Mouse (Mus musculus) Patski (cell line): ENCODE results near the gene Fam83e. TPM values are rescaled to one million over a fixed set of nuclear protein-coding genes. Genes with fewer than 3 reads are reported as not detected.
A peak's percentile ranks its signal among the peaks of the same experiment; 100 is the strongest.

Experiments
- ATAC-seq: fragments of 100-300 bp; one replicate; pipeline ENCODE4 v1.8.0; 2021
- CTCF ChIA-PET: fragments of 350-600 bp; sonication (Branson Sonifier 250); formaldehyde crosslinking; loops from one replicate; lab custom pipeline; 2022; ENCODE audit warnings: inconsistent platforms; lab: Charles Lee
- POLR2A ChIA-PET: fragments of 350-600 bp; sonication (Branson Sonifier 250); formaldehyde crosslinking; loops from one replicate; lab custom pipeline; 2022; ENCODE audit warnings: antibody characterized with exemption, inconsistent platforms; lab: Charles Lee
- DNase-seq: peaks from one replicate; pipeline ENCODE4 v3.0.0-alpha.2; 2011; ENCODE audit warnings: low read depth, low spot score
- H3K27me3 ChIP-seq: fragments of 371-371 bp; one replicate; pipeline ENCODE4 v1.5.1; 2021
- CTCF ChIP-seq: fragments of 100-300 bp; IDR thresholded peaks from one replicate; pipeline ENCODE4 v1.5.1; 2021
- in situ Hi-C: fragments of 300-500 bp; cut with MboI; formaldehyde crosslinking; loops from 3 replicates; pipeline ENCODE4 v1.11.1; 2018; ENCODE audit warnings: low pct_unique_long_range_greater_than_20kb, mixed read lengths
- polyA plus RNA-seq: library from polyadenylated mRNA; unstranded; gene quantifications from one replicate; pipeline ENCODE4 v1.2.3, GENCODE M21; 2021

The Fam83e gene
- polyA plus RNA-seq, 1 experiment from 2014 or later: 0.04 TPM

GRCm38 (mm10) chr7:45765995-45766394 is 45.0 kb downstream of the Fam83e start:
- no peaks in the 10 kb centered on the region for H3K27me3 ChIP-seq
- in situ Hi-C loops: no loop called here
- CTCF ChIA-PET: no interaction called here
- ATAC-seq (no peak), DNase-seq (no peak)
- POLR2A ChIA-PET: no interaction called here
- no peak for TF ChIP-seq CTCF

GRCm38 (mm10) chr7:45766764-45767163 is 45.8 kb downstream of the Fam83e start:
- ATAC-seq (no peak), DNase-seq (no peak)
- TF ChIP-seq CTCF: no peak
- in situ Hi-C loops: no loop called here
- ChIA-PET CTCF (interaction anchor here (1.1 to 1.6 kb wide), 3 partner anchors 11 to 28 kb away, joined by 3 to 5 read pairs (median 3); no protein-coding TSS in a partner anchor), POLR2A (no interaction called here)
- H3K27me3 ChIP-seq: no peaks in the 10 kb centered on the region

- ChIA-PET POLR2A (no interaction called here), CTCF (interaction anchor here (1.1 to 1.6 kb wide), 3 partner anchors 10 to 28 kb away, joined by 3 to 5 read pairs (median 3); no protein-coding TSS in a partner anchor)
- ATAC-seq: no peak
Observed at GRCm38 (mm10) chr7:45767500-45767899, 46.5 kb downstream of the Fam83e start.

DNA sequence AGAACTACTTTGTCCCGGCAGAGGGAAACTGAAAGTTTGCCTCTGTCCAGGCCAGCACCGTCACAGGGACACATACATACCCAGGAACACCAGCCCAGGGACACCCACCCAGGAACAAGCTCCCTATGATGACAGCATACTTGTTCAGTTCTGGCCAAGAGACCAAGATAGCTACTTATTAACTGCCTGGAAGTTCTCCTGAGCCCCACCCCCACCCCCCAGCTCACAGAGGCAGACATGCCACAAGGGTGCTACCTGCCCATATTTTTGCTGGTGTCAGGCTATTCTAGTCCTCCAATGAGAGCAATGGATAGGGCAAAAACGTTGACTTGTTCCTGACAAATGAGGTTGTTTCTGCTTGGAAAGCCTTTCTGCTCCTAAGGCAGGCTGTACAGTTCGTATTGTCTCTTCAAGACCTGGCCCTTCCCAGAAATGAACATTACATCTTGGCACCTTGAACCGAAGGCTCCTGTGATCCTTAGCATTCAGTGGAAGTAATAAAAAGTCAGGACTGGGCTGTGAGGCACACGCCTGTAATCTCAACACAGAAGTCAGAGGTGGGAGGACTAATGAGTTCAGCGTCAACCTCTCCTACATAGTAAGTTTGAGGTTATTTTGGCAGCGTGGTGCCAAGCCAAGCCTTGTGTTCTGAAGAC is 49.5 kb downstream of the Fam83e start:
- in situ Hi-C loops: no loop called here
- ChIA-PET POLR2A (no interaction called here), CTCF (interaction anchor here (2.0 kb wide), 1 partner anchor 31 kb away, joined by 7 read pairs; no protein-coding TSS in a partner anchor)
- no peak for TF ChIP-seq CTCF
- DNase-seq (no peak), ATAC-seq (no peak)
- H3K27me3 ChIP-seq: no peaks in the 10 kb centered on the region

More at GRCm38 (mm10) chr7:45767500-45767899, 46.5 kb downstream of the Fam83e start:
- no peak for DNase-seq
- no peaks in the 10 kb centered on the region for H3K27me3 ChIP-seq
- in situ Hi-C loops: no loop called here
- TF ChIP-seq CTCF: no peak

GRCm38 (mm10) chr7:45771101-45771500 is 50.1 kb downstream of the Fam83e start:
- ChIA-PET CTCF (interaction anchor here (2.0 kb wide), 1 partner anchor 31 kb away, joined by 7 read pairs; no protein-coding TSS in a partner anchor), POLR2A (interaction anchor here (1.4 kb wide), 1 partner anchor 15 kb away, joined by 3 read pairs; no protein-coding TSS in a partner anchor)
- DNase-seq (peak; percentile 28), ATAC-seq (peak; percentile 74)
- TF ChIP-seq CTCF: no peak
- no peaks in the 10 kb centered on the region for H3K27me3 ChIP-seq
- in situ Hi-C loops: no loop called here

GRCm38 (mm10) chr7:45775237-45775636 is 54.2 kb downstream of the Fam83e start:
- ATAC-seq (no peak), DNase-seq (no peak)
- H3K27me3 ChIP-seq: no peaks in the 10 kb centered on the region
- in situ Hi-C loops: no loop called here
- CTCF ChIA-PET: interaction anchor here (0.9 kb wide), 1 partner anchor 26 kb away, joined by 3 read pairs; no protein-coding TSS in a partner anchor
- no peak for TF ChIP-seq CTCF
- POLR2A ChIA-PET: interaction anchor here (0.7 kb wide), 1 partner anchor 10 kb away, joined by 3 read pairs; the partner anchor contains the start of gene Sult2b1

Other genes with a start within 250 kb of the Fam83e start
- gene Tulp2, start 239.3 kb upstream of the Fam83e start, polyA plus RNA-seq: 0.47 TPM
- not detected for gene Gm45808, start 234.4 kb upstream of the Fam83e start, polyA plus RNA-seq
- 0.06 TPM for gene Dhdh, start 232.4 kb upstream of the Fam83e start, polyA plus RNA-seq
- gene Nucb1, start 210.8 kb upstream of the Fam83e start, polyA plus RNA-seq: 506 TPM
- gene Ppp1r15a, start 194.9 kb upstream of the Fam83e start, polyA plus RNA-seq: 123 TPM
- 2.2 TPM for gene Plekha4, start 194.9 kb upstream of the Fam83e start, polyA plus RNA-seq
- gene Hsd17b14, start 166.3 kb upstream of the Fam83e start, polyA plus RNA-seq: 1.6 TPM
- gene Bcat2, start 151.1 kb upstream of the Fam83e start, polyA plus RNA-seq: 57.2 TPM
- 0.14 TPM for gene Fgf21, start 105.7 kb upstream of the Fam83e start, polyA plus RNA-seq
- 0.91 TPM for gene Fut1, start 103.9 kb upstream of the Fam83e start, polyA plus RNA-seq
- 0.12 TPM for gene Izumo1, start 99.4 kb upstream of the Fam83e start, polyA plus RNA-seq
- gene Rasip1, start 93.7 kb upstream of the Fam83e start, polyA plus RNA-seq: 1.6 TPM
- gene Mamstr, start 81.2 kb upstream of the Fam83e start, polyA plus RNA-seq: 0.40 TPM
- 0.23 TPM for gene Fut2, start 54.8 kb upstream of the Fam83e start, polyA plus RNA-seq
- gene Ntn5, start 37.2 kb upstream of the Fam83e start, polyA plus RNA-seq: 2.3 TPM
- gene Sec1, start 26.8 kb upstream of the Fam83e start, polyA plus RNA-seq: 4.4 TPM
- 43.7 TPM for gene Car11, start 21.4 kb upstream of the Fam83e start, polyA plus RNA-seq
- 73.2 TPM for gene Dbp, start 16.1 kb upstream of the Fam83e start, polyA plus RNA-seq
- 807 TPM for gene Rpl18, start 5.8 kb upstream of the Fam83e start, polyA plus RNA-seq
- 28.0 TPM for gene Sphk2, start 3.2 kb upstream of the Fam83e start, polyA plus RNA-seq
- not detected for gene Spaca4, start 4.6 kb downstream of the Fam83e start, polyA plus RNA-seq
- 12.0 TPM for gene Lmtk3, start 62.5 kb downstream of the Fam83e start, polyA plus RNA-seq
- 1.4 TPM for gene Sult2b1, start 63.5 kb downstream of the Fam83e start, polyA plus RNA-seq
- 149 TPM for gene Cyth2, start 93.4 kb downstream of the Fam83e start, polyA plus RNA-seq
- 16.6 TPM for gene Kcnj14, start 103.6 kb downstream of the Fam83e start, polyA plus RNA-seq
- 32.6 TPM for gene Grwd1, start 109.7 kb downstream of the Fam83e start, polyA plus RNA-seq
- gene Kdelr1, start 151.6 kb downstream of the Fam83e start, polyA plus RNA-seq: 234 TPM
- 1.9 TPM for gene Grin2d, start 157.2 kb downstream of the Fam83e start, polyA plus RNA-seq
- gene Syngr4, start 175.5 kb downstream of the Fam83e start, polyA plus RNA-seq: 0.63 TPM
- gene Tmem143, start 175.7 kb downstream of the Fam83e start, polyA plus RNA-seq: 34.7 TPM
- 26.7 TPM for gene Emp3, start 200.2 kb downstream of the Fam83e start, polyA plus RNA-seq
- gene Ccdc114, start 202.9 kb downstream of the Fam83e start, polyA plus RNA-seq: 0.64 TPM